Mouse (Mus musculus): Measurements from ENCODE around the gene Gm6525.

Gene Gm6525

DNA sequence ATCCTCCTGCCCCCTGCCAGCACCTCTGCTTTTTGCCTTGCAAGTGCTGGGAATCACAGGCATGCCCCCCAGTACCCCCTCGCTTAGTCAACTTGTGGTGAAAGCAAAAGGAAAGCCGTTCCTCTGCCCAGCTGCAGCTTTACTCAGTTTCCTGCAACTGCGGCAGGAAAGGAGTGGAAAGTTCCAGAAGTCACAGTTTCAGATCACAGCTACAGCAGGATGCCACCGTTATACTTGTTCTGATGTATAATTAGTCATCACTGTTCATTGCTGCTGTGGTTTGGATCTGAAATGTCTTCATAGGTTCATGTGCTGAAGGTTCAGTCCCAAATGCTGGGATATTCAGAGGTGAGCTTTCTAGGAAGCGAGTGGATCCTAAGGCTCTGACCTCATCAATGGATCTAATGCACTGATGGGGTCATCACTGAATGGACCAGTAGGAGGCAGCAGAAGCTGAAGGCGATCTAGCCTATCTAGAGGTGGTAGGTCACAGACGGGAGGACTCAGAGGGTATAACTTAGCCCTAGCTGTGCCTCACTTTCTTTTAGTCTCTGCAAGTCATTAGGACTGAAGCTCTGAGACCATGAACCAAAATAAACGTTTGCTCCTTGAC lies 4.4 kb upstream of the Gm6525 start:
- no peak for DNase-seq (ENCODE audit: low spot score)

DNA sequence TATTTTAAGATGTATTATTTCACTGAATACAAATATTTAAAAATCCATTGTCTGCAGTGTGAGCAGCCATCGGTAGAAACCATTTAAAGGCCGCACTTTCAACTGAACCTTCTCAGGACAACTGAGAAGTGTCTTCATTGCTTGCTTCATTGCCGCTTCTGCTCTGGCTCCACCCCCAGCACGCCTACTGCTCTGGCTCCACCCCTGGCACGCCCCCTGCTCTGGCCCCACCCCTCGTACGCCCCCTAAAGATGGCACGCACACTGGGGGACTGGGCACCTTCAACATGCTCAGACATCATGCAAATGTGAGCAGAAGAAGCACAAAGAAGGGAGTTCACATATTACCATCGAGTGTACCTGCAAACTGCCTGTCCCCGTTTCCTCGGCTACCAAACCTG lies 1.5 kb upstream of the Gm6525 start:
- DNase-seq (ENCODE audit: low spot score) = no peak

DNA sequence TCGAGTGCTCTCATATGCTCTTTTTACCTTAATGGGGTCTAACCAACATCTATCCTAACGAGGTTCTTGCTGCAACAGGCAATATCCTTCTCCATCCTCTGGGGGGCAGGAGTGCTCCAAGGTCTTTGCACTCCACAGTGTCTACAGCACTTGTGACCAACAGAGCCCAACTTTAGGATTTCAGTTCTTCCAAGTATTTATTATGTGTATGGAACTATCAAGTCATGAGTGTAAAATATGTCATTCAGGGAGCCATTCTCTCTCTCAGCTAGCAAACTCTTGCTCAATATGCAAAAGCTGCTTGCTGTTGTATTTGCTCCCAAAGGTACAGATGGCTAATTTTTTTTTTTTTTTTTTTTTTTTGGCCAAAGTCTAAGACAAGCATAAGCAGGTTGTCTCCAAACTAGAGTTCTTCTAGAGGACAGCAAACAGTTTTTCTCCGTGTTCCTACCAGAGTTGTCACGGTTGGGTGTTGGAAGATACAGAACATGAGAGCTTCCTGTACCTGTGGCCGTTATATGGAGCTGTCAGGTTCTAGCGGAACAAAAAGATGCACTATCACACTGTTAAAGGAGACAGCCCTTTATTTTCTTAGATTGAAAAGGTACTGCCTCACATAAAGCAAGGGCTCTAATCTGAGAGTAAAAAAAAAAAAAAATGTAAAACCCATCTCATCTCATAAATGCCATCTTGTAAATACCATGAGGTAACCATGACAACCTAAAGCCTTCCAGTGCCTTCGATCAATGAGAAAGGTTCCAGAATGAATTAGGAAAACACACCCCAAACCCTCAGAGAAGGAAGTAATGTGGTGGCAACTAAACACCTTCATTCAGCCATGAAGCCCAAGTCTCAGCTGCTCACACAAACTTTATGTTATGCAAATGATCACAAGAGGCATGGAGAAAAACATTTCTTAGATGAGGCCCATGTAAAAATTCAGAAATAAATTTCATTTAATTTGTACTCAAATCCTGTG lies 1.7 kb downstream of the Gm6525 start:
- no peak for DNase-seq (ENCODE audit: low spot score)

DNA sequence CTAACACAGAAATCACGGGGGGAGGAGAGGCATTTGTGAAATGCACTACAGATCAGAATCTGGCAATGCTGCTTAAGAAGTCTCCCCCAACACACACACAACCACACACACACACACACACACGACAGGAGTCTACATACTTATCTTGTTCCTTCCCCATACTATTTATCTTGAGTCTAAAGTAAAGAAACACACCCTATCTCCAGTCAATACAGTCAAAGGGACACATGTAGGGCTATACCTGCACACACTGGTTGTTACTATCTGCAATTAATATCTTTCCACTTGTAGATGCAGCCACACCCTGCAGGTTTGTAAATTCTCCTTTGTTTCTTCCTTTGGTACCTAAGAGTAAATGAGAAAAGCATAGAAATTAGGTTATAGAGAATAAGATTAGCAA lies 3.9 kb downstream of the Gm6525 start:
- no peak for DNase-seq (ENCODE audit: low spot score)

DNA sequence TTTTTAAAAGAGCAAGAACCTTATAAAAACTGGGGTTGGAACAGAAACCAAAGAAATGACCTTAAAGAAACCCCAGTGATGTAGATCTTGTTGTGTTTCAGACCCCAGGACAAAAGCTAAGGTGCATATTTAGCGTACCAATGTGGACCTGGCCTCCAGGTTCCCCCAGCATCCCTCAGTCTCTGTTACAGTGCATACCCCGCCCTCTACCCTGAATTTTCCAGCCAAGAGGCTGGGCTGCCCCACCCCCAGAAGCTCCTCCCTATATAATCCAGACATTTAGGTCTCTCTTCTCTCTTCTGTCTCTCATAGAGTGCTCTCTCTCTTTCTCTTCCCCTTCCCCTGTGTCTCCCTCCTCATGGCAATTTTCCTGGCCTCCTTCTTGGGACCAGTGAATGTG lies 6.4 kb downstream of the Gm6525 start:
- no peak for DNase-seq (ENCODE audit: low spot score)

DNA sequence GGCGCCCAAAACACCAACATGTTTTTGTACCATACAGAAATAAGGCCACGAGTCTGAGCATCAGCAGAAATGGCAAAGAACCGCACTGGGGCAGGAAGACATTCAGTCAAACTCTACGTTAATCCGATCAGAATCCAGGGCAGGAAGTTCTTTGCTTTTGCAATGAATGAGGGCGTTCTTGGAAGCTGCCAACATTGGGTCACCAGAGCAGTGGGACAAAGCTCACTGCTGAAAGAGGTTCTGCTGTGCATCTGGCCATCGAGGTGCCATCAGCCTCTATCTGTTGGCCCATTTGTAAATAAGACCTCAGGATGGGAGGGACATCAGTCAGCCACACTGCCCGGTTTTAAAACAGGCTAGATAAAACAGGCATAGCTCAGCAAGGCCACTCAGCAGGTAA lies 7.2 kb downstream of the Gm6525 start:
- no peak for DNase-seq (ENCODE audit: low spot score)

DNA sequence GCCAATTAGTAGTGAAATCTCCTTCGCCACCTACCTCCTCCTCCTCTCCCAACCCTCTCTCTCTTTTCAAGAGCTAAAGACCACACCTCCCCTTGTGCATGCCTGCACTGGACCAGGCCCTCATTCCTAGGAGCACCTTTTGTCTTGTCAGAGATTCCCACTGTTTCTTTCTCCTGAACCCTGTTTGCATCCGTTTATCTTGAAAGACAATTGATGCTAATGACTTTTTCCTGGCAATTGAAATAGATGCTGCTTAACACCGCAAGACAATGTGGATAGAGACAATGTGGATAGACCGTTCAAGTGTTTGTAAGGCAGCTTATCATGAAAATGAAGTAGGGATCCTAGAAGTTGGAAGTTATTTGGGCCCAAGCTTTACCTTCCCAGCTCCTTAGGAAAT lies 7.8 kb downstream of the Gm6525 start:
- no peak for DNase-seq (ENCODE audit: low spot score)

DNA sequence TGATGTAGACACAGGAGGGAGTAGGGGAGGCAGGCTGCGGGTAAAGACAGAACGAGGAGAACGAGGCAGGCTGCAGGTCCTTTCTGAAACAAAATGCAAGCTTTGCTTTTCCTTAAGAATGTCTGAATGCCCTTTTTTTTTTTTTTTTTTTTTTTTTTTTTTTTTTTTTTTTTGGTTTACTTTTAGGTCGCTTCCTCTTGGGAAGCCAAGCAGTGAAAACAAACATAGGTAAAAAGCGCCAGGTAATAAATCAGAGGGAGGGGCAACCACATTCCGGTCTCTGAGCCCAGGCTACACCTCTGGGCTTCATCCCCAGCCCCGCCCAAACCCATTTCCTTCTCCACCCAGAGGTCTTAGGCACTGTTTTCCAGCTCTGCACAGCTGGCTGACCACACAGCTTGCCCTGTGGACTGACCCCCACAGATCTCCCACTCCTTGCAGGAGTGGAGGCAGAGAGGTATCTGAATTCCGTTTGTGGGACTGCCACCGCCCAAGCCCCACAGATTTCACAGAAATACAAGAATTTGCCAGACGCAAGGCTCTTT lies 15.8 kb downstream of the Gm6525 start:
- DNase-seq (ENCODE audit: low spot score) = no peak

DNA sequence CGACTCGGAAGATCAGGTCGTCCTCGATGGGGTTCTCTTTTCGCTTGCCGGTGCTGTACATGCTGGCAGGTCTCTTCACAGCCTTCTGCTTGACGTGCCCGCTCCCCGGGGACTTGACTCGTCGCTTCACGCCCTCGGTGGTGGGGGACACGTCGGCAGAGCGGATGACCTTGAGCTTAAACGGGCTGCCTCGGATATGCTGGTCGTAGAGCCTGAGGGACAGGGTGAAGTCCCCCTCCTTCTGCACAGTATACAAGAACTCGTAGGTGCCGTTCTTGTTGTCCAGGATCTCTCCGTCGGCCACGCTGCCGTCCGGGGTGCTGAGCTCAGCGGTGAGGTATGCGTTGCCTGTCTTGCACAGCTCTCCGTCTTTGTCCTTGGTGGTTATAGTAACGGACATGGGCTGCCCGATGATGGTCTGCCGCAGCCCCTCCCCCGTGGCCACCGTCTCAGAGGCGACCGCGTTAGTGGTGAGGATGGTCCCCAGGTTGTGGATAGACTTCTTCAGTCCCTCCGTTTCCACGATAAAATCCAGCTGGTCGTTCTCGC lies 16.7 kb downstream of the Gm6525 start:
- DNase-seq (ENCODE audit: low spot score) = no peak

DNA sequence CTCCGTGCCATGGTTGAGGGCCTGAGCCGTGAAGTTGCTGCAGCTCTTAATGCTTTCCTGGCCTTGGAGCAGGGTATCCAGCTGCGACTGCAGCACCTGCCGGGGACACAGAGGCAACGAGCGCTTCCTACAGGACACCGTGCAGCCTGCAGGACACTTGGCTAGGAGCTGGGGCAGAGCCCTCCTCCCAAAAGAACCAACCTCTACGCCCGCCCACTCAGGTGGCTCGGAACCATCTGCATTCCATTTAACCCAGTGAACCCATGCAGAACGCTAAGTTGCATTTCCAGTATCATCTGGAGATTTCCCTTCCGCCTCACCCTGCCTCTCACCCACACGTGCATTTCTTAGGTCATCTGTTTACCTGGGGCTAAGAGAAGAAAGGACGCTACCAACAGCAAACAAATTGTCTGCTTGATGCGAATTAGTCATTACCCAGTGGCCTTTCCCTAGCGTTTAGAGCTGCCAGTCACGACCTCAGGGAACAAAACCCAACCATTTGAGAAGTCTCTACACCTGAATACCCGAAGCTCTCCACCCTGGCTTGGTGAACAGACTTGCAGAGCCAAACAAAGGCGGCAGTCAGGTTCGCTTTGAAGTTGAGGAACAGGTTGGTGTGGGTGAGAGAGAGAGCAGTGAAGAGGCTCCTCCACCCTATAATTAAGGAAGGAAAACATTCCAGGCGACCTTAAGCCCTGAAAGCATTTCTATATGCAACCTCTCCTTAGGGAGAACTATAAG lies 17.4 kb downstream of the Gm6525 start:
- DNase-seq (ENCODE audit: low spot score) = no peak

DNA sequence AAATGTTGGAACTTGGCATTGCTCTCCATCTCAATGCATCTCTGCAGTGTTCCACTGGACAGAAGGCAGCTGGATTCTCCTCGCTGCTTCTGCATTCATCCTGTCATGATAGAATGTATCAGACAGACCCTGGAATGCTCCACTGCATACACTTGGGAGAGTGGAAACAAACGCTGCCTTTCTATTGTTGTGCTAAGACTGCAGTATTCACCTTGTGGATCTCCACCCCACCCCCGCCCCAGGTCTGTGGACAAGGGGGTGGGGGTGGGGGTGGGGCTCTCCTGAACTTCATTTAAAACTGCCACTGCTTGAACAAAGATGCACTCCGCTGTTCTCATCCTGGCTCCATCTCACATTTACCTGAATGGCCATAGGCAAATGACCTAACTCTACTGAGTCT lies 20.0 kb downstream of the Gm6525 start:
- no peak for DNase-seq (ENCODE audit: low spot score)

DNA sequence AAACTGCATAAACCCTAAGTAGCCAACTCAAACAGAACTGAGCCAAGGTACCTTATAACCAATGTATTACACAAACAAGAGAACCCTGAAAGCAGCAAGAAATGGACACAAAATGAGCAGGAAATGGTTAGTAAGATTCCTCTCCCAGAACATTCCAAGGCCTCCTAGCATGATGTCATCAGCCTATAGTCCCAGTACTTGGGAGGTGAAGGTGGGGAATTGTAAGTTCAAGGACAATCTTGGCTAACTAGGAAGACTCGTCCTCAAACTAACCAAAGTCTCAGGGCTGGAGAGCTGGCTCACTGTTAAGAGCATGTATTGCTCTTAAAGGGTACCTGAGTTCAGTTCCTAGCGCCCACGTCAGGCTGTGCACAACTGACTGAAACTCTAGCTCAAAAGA lies 24.3 kb downstream of the Gm6525 start:
- DNase-seq (ENCODE audit: low spot score) = no peak

DNA sequence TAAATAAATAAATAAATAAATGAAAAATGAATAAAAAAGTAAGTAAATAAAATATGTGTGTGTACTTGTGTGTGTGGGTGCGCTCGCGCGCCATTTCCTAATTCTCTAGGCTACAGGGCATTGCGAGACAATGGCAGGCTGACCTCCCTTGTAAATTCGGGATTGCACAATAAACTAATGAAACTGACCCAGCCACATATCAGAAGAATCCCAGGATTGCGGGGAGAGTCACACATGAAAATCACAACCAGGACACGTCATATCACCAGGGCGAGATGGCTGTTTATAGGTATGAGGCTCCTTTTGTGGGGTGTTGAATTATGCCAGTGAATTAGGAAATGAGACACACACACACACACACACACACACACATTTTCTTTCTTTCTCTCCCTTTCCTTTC lies 25.6 kb downstream of the Gm6525 start:
- no peak for DNase-seq (ENCODE audit: low spot score)

DNA sequence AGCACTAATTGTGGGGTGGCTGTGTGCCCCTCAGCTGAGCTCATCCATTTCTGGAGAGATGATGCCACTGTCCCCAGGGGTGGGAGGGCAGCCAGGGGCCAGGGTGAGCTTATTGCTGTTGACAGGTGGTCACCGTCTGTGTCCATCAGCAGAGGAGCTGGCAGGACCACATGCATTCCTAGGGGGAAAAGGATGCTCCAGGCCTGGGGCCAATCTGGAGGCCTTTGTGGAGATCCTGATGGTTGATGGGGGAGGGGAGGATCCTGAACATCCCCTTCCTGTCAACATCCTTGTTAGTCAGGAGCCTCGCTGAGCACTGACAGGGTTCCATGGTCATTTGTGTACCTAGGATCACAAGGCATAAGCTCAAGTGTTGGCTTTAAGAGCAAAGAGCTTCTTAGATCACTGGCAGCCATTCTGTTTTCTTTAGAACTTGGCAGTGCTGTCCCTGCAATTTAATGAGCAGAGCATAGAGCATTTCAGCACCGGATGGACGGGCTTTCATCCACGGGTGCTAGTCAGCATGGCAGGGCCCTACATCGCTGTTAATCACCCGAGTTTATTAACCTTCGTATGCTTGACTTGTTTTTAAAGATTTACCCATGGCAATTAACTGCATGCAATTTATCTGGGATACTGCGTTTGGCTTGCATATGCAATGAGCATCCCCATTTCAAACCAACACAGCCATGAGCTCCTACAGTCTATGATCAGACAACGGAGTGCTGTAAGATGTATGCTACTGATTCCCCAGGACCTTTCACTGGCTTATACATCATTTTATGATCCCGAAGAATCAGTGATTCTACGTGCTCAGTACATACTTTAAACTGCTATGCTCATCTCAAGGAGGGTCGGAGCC lies 26.9 kb downstream of the Gm6525 start:
- no peak for DNase-seq (ENCODE audit: low spot score)

DNA sequence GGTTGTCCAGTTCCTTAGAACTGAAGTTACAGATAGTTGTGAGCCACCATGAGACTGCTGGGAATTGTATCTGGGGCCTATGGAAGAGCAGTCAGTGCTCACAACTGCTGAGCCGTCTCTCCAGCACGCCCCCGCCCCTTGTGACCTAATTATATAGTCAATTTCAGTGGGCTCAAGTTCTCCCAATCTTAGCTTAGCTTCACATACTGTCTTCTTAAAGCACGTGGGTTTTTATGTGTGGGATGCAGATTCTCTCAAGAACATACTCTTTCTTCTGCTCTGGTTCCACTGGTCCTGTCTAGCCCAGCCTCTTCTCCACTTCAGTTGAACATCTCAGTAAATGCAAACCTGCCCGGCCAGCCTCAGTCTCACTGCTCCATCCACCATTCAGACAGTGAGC lies 30.7 kb downstream of the Gm6525 start:
- DNase-seq (ENCODE audit: low spot score) = no peak

DNA sequence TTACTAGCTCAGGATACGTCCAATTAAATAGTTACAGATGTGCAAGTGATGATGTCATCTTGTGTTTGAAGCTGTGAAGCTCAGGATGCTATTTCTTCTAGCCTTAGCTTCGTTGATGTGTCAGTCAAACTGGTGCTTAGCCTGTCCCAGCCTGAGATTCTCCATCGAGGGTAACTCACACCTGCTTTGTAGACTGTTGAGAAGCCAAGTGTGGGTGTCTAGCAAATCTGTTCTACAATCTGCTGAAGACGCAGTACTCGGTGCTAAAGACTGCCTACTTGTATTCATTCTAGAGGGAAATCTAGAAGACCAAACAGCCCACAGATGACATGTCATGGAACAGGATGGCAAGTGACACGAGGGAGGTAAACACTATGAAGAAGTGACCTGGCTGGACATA lies 31.7 kb downstream of the Gm6525 start:
- DNase-seq (ENCODE audit: low spot score) = no peak

DNA sequence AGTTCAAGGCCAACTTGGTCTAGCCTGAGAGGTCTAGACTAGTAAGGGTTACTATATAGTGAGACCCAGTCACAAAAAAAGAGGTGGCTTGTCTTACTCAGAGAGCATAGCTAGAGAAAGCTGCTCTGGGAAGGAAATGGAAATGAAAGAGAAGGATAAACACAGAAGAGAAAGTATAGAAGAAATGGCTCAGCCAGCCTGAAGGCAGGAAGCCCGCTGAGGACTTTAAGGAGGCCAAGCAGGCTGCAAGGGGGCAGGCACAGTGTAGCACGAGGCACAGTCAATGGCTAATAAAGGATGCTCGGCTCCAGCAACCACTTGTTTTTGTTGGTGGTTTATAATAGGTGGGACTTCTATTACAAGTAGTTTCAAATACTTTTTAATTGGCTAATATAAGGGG lies 32.2 kb downstream of the Gm6525 start:
- no peak for DNase-seq (ENCODE audit: low spot score)

DNA sequence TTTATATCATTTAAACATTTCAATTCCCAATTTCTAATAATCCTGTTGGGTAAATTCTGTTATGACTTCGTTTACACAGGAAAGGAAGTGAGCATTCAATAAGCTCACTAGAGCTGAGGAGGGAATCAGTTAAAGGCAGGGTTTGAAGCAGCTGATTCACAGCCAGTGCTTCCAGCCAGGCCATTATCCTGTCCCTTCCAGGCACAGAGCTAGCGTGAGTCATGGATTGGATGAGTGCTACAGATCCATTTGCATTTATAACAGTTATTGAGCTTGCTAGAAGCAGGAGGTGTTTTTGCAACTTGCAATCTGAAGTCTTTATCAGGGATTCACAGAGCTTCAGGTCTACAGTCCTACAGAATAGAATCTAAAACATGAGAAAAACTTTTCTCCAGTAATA lies 33.5 kb downstream of the Gm6525 start:
- DNase-seq (ENCODE audit: low spot score) = no peak

DNA sequence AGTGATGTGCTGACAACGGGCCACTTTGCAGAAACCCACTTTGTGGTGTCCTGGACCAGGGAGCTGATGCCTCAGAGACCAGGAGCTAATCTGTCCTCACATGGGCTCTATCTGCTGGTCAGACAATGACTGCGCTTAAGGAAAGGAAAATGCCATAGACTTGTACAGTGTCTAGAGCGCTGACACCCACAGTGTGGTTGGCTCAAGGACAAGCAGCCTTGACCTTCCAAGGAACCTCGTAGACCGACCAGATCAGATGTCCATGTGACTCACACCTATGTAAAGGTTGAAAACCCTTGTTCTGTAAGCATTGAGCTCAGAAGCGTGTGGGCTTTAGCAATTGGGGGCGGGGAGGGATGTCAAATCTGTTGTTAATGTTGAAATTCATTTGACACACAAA lies 34.6 kb downstream of the Gm6525 start:
- no peak for DNase-seq (ENCODE audit: low spot score)

DNA sequence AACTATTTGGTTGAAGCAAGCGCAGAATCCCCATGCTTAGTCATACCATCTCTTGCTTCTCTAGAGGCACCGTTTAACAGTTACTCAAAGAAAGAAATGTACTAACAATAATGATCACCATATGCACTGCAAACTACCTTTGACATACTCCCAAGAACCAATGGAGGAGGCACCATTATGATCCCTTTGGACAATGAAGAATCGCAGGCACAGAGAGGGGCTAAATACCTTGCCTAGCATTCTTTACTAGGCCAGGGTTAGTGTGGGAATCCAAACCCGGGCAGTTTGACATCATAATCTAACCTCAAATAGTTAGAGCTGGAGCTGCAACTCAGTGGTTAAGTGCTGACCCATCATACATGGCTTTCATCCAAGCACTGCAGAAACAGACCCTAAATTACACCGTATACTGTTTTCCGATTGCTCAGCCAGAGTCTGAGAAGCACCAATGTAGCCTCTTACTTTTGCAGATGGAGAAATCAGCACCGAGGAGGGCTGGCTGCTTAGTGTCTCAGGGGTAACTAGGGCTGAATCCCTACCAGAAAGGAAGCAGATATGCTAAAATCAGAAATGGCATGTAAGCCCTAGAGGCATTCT lies 35.1 kb downstream of the Gm6525 start:
- DNase-seq (ENCODE audit: low spot score) = no peak

DNA sequence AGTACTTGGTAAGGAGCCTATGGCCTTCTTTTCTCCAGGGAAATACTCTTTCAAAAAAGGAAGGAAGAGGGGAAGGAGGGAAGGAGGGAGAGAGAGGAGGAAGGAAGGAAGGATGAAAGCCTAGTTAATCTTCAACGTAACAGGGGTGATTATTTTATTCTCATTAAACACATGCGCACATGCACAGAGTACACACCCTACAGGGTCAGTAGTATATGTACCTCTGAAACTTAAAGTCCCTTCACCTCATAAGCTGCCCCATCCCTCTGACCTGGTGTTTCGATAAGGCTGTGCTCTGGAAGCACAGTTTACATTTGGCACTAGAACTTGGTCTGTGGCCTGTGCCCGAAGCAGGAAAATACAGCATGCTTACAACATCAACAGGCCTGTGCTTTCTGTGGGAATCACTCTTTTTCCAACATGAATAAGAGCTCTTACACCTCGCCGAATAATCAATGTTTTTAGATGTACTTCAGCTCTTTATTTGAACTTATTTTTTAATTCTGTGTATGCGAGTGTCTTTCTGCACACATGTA lies 37.5 kb downstream of the Gm6525 start:
- no peak for DNase-seq (ENCODE audit: low spot score)

Measured in urinary bladder, postnatal 10 days (tissue).